Mouse (Mus musculus) stomach, embryonic 14.5 days (tissue): ENCODE measurements around the gene Fas. TPM values are rescaled to one million over a fixed set of nuclear protein-coding genes. Genes with fewer than 3 reads are reported as not detected.

ENCODE experiments used
- ATAC-seq: fragments of 200-750 bp; cut with Nextera tagmentation; 2 replicates; pipeline ENCODE4 v1.8.0; 2017; ENCODE audit warnings: low read depth, moderate TSS enrichment; ENCODE audit not compliant: insufficient number of reproducible peaks, insufficient read depth, low FRiP score
- H3K27ac ChIP-seq: fragments of 300-500 bp; sonication (generic); 2 replicates; pipeline ENCODE4 v1.5.1; 2014; ENCODE audit warnings: mild to moderate bottlenecking, low read length, moderate library complexity, mixed read lengths
- H3K27me3 ChIP-seq: fragments of 300-500 bp; sonication (generic); 2 replicates; pipeline ENCODE4 v1.6.1; 2014; ENCODE audit warnings: low read length, control low read depth, mixed read lengths; ENCODE audit not compliant: control insufficient read depth, insufficient read depth
- H3K36me3 ChIP-seq: fragments of 300-500 bp; sonication (generic); 2 replicates; pipeline ENCODE4 v1.6.1; 2014; ENCODE audit warnings: mild to moderate bottlenecking, control low read depth, low read length, moderate library complexity, mixed read lengths; ENCODE audit not compliant: control insufficient read depth, insufficient read depth
- H3K4me1 ChIP-seq: fragments of 300-500 bp; sonication (generic); 2 replicates; pipeline ENCODE4 v1.6.1; 2014; ENCODE audit warnings: low read length, control low read depth, mixed read lengths; ENCODE audit not compliant: control insufficient read depth, insufficient read depth
- H3K4me2 ChIP-seq: fragments of 300-500 bp; sonication (generic); replicated peaks from 2 replicates; pipeline ENCODE4 v1.6.1; 2014; ENCODE audit warnings: low read depth, low read length, control low read depth
- H3K4me3 ChIP-seq: fragments of 300-500 bp; sonication (generic); 2 replicates; pipeline ENCODE4 v1.5.1; 2014; ENCODE audit warnings: low read depth, low read length, control low read depth
- H3K9ac ChIP-seq: fragments of 300-500 bp; sonication (generic); replicated peaks from 2 replicates; pipeline ENCODE4 v1.6.1; 2014; ENCODE audit warnings: low read depth, mild to moderate bottlenecking, control low read depth, low read length, moderate library complexity, mixed read lengths
- H3K9me3 ChIP-seq: fragments of 300-500 bp; sonication (generic); 2 replicates; pipeline ENCODE4 v1.6.1; 2016; ENCODE audit warnings: low read depth, low read length, control low read depth; ENCODE audit not compliant: control insufficient read depth
- WGBS: fragments of 180-500 bp; shearing (Covaris S2); extraction: QIAGEN DNeasy Blood & Tissue Kit; methylation state at CpG from one replicate; pipeline ENCODE4 v1.1.7; 2014; 5-methylcytosine and 5-hydroxymethylcytosine counted together
- polyA plus RNA-seq: library from polyadenylated mRNA; unstranded; fragments of >200 nt; fragmentation: Nextera tagmentation; extraction: Ambion mirVana; gene quantifications from 2 replicates; pipeline ENCODE4 v1.2.1, GENCODE M21; 2014

Fas gene
- polyA plus RNA-seq, 1 experiment from 2014 or later = 3.1 TPM

- WGBS = 29% methylated on average over 14 of the region's 14 CpGs
Observed at GRCm38 (mm10) chr19:34254101-34254879, 36.2 kb upstream of the Fas start.

GRCm38 (mm10) chr19:34254880-34255681, 35.4 kb upstream of the Fas start, which contains the start of gene Acta2:
Acta2 (minus strand) TSS chr19:34255590.
- no peaks in the 10 kb centered on the region for H3K9me3 ChIP-seq
- peak within 1 kb of the TSS; percentile 85 for H3K27ac ChIP-seq
- H3K9ac ChIP-seq = peak within 1 kb of the TSS; percentile 43
- 31% methylated on average over 16 of the region's 16 CpGs for WGBS
- peak; percentile 88 for ATAC-seq
- H3K36me3 ChIP-seq = no peaks in the 10 kb centered on the region
- H3K27me3 ChIP-seq = no peaks in the 10 kb centered on the region
- H3K4me2 ChIP-seq = peak within 1 kb of the TSS; percentile 17
- H3K4me3 ChIP-seq = peak within 1 kb of the TSS; percentile 27
- H3K4me1 ChIP-seq = no peaks in the 10 kb centered on the region

More at GRCm38 (mm10) chr19:34254101-34254879, 36.2 kb upstream of the Fas start:
- Histone ChIP-seq H3K4me3 (peak overlapping the region; percentile 27), H3K9me3 (no peaks in the 10 kb centered on the region), H3K9ac (peak overlapping the region; percentile 43), H3K27ac (peak overlapping the region; percentile 85), H3K4me2 (peak overlapping the region; percentile 17), H3K27me3 (no peaks in the 10 kb centered on the region), H3K4me1 (no peaks in the 10 kb centered on the region), H3K36me3 (no peaks in the 10 kb centered on the region)
- no peak; the same call in 1 of the 2 replicates for ATAC-seq

GRCm38 (mm10) chr19:34256149-34256548, 34.3 kb upstream of the Fas start:
- Histone ChIP-seq H3K9me3 (no peaks in the 10 kb centered on the region), H3K4me3 (no peak overlapping the region), H3K27me3 (no peaks in the 10 kb centered on the region), H3K27ac (peak overlapping the region; percentile 85; the same call in 1 of the 2 replicates), H3K4me2 (peak overlapping the region; percentile 5; the same call in 1 of the 2 replicates), H3K36me3 (no peaks in the 10 kb centered on the region), H3K9ac (no peak overlapping the region), H3K4me1 (no peaks in the 10 kb centered on the region)
- WGBS = 73% methylated on average over 5 of the region's 5 CpGs
- ATAC-seq = no peak

- no peak overlapping the region for H3K9ac ChIP-seq
- H3K4me1 ChIP-seq = no peaks in the 10 kb centered on the region
- no peak overlapping the region for H3K4me2 ChIP-seq
- no peak overlapping the region for H3K27ac ChIP-seq
- no peak for ATAC-seq
- H3K27me3 ChIP-seq = no peaks in the 10 kb centered on the region
- WGBS = 69% methylated on average over 2 of the region's 2 CpGs
- H3K36me3 ChIP-seq = no peaks in the 10 kb centered on the region
- no peaks in the 10 kb centered on the region for H3K9me3 ChIP-seq
- H3K4me3 ChIP-seq = no peak overlapping the region
Observed at GRCm38 (mm10) chr19:34256936-34257335, 33.5 kb upstream of the Fas start.

- Histone ChIP-seq H3K9ac (no peak overlapping the region), H3K4me3 (no peak overlapping the region), H3K4me1 (no peaks in the 10 kb centered on the region), H3K36me3 (no peaks in the 10 kb centered on the region), H3K4me2 (no peak overlapping the region), H3K27me3 (no peaks in the 10 kb centered on the region), H3K9me3 (no peaks in the 10 kb centered on the region), H3K27ac (no peak overlapping the region)
- 87% methylated on average over 2 of the region's 2 CpGs for WGBS
- ATAC-seq = no peak
Observed at GRCm38 (mm10) chr19:34262273-34262974, 28.0 kb upstream of the Fas start.

GRCm38 (mm10) chr19:34265604-34266193, 24.8 kb upstream of the Fas start:
- Histone ChIP-seq H3K9ac (no peak overlapping the region), H3K9me3 (no peaks in the 10 kb centered on the region), H3K36me3 (no peaks in the 10 kb centered on the region), H3K27ac (peak overlapping the region; percentile 69), H3K4me1 (no peaks in the 10 kb centered on the region), H3K27me3 (no peaks in the 10 kb centered on the region), H3K4me3 (no peak overlapping the region), H3K4me2 (no peak overlapping the region)
- 67% methylated on average over 5 of the region's 5 CpGs for WGBS
- ATAC-seq = no peak

- no peaks in the 10 kb centered on the region for H3K4me1 ChIP-seq
- H3K9me3 ChIP-seq = no peaks in the 10 kb centered on the region
- H3K36me3 ChIP-seq = no peaks in the 10 kb centered on the region
- H3K27me3 ChIP-seq = no peaks in the 10 kb centered on the region
- 42% methylated on average over 1 of the region's 1 CpGs for WGBS
- ATAC-seq = no peak
- no peak overlapping the region for H3K4me3 ChIP-seq
- H3K9ac ChIP-seq = no peak overlapping the region
- H3K4me2 ChIP-seq = no peak overlapping the region
- no peak overlapping the region for H3K27ac ChIP-seq
Observed at GRCm38 (mm10) chr19:34268991-34269390, 21.5 kb upstream of the Fas start.
